Mouse (Mus musculus): ENCODE data around the gene Zdhhc11.

DNA sequence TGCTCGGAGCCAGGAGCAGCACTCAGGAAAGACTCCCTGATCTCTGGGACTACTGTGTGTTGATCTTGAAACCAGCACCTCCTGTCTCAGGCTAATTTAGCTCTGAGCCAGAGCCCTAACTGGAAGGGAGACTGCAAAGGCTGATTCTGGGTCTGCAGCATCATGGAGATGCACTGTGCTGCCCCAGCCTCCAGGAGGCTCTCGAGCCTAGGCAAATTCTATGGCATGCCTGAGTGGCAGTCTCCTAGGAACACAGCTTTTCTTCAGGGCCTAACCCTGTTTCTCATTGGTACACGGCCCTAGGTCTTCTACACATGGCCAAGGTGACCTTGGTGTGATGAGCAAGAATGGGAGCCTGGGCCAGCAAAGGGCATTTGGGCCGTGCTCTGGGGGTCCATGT lies 2.5 kb upstream of the Zdhhc11 start:
- TF ChIP-seq CTCF (IDR thresholded peaks at IDR 0.05; ENCODE audit: low read depth, low read length) (no peak), TAL1 (conservative IDR thresholded peaks at IDR 0.05; ENCODE audit: low read depth, low read length) (no peak), POLR2AphosphoS5 (IDR thresholded peaks at IDR 0.05; ENCODE audit: insufficient replicate concordance, low read depth, low read length) (no peak)
